Mouse (Mus musculus) R1 (cell line): Measurements from ENCODE around the gene Elmod2.
A peak's percentile ranks its signal among the peaks of the same experiment; 100 is the strongest.
"Not testable (repeated sequence)": the region's sequence is repeated elsewhere in the genome, so short reads cannot be mapped to it uniquely, and the experiment has no call there.

Experiments
- DNase-seq: peaks from one replicate; pipeline ENCODE4 v3.0.0-alpha.2; 2018; ENCODE audit warnings: low read depth, low spot score

Gene Elmod2

GRCm38 (mm10) chr8:83331899-83332697 lies at the start of gene Elmod2:
TSS of gene Elmod2 (minus strand) at chr8:83332486.
- peak; percentile 96 for DNase-seq

- DNase-seq: no peak
These were observed 48.7 kb upstream of the Elmod2 start for GRCm38 (mm10) chr8:83381016-83381415.

- DNase-seq: peak; percentile 34
These were observed 47.9 kb upstream of the Elmod2 start for GRCm38 (mm10) chr8:83380141-83380540.

- peak; percentile 86 for DNase-seq
These were observed 44.9 kb upstream of the Elmod2 start for GRCm38 (mm10) chr8:83377231-83377630.

GRCm38 (mm10) chr8:83363156-83363769 lies 31.0 kb upstream of the Elmod2 start:
- DNase-seq: no peak

GRCm38 (mm10) chr8:83351315-83351714 lies 19.0 kb upstream of the Elmod2 start:
- DNase-seq: no peak

GRCm38 (mm10) chr8:83348263-83348662 lies 16.0 kb upstream of the Elmod2 start, which contains the start of gene Mgat4d:
TSS of gene Mgat4d (plus strand) at chr8:83348471.
- DNase-seq: no peak

GRCm38 (mm10) chr8:83342693-83343092 lies 10.4 kb upstream of the Elmod2 start:
- peak; percentile 30 for DNase-seq

- no peak for DNase-seq
These were observed 9.8 kb upstream of the Elmod2 start for GRCm38 (mm10) chr8:83342076-83342475.

GRCm38 (mm10) chr8:83332864-83333263 lies 578 bp upstream of the Elmod2 start:
- DNase-seq: no peak

GRCm38 (mm10) chr8:83331567-83331898 lies 753 bp downstream of the Elmod2 start:
- no peak for DNase-seq

GRCm38 (mm10) chr8:83327889-83328288 lies 4.4 kb downstream of the Elmod2 start:
- DNase-seq: no peak

GRCm38 (mm10) chr8:83323056-83323455 lies 9.2 kb downstream of the Elmod2 start:
- DNase-seq: peak; percentile 41

- DNase-seq: no peak
These were observed 9.9 kb downstream of the Elmod2 start for GRCm38 (mm10) chr8:83322374-83322773.

GRCm38 (mm10) chr8:83320543-83320942 lies 11.7 kb downstream of the Elmod2 start:
- DNase-seq: peak; percentile 18

- DNase-seq: peak; percentile 55
These were observed 16.6 kb downstream of the Elmod2 start for GRCm38 (mm10) chr8:83315691-83316090.

- not testable (repeated sequence) for DNase-seq
These were observed 17.2 kb downstream of the Elmod2 start for GRCm38 (mm10) chr8:83315084-83315483.

GRCm38 (mm10) chr8:83309836-83310235 lies 22.4 kb downstream of the Elmod2 start:
- no peak for DNase-seq

- DNase-seq: peak; percentile 64
These were observed 27.3 kb downstream of the Elmod2 start for GRCm38 (mm10) chr8:83304946-83305345.

GRCm38 (mm10) chr8:83300135-83300534 lies 32.2 kb downstream of the Elmod2 start:
- DNase-seq: peak; percentile 75

- DNase-seq: no peak
These were observed 34.9 kb downstream of the Elmod2 start for GRCm38 (mm10) chr8:83297375-83297774.

- DNase-seq: peak; percentile 33
These were observed 42.1 kb downstream of the Elmod2 start, which contains the start of gene Ucp1 for GRCm38 (mm10) chr8:83290176-83290575. TSS of gene Ucp1 (plus strand) at chr8:83290352.

GRCm38 (mm10) chr8:83285391-83285790 lies 46.9 kb downstream of the Elmod2 start:
- no peak for DNase-seq
